Mouse (Mus musculus) left cerebral cortex, postnatal 36 days (tissue): ENCODE results near the gene Sec16b. TPM values are rescaled to one million over a fixed set of nuclear protein-coding genes. Genes with fewer than 3 reads are reported as not detected.

ENCODE experiments used
- total RNA-seq, 2 experiments: library from RNA; stranded (reverse); gene quantifications; 2 replicates each; pipeline ENCODE4 v1.2.3; 2021

Gene Sec16b
- total RNA-seq, 2 experiments from 2014 or later, result 1.1 to 1.3 TPM

Other genes starting within 250 kb of the Sec16b start
- gene Rasal2, start 94.1 kb upstream of the Sec16b start, total RNA-seq, result 10 to 100 TPM; 80.9 to 99.1 TPM
- gene Cryzl2, start 48.2 kb upstream of the Sec16b start, total RNA-seq, result 1 to 10 TPM; 4.8 TPM